Mouse (Mus musculus): ENCODE measurements around the gene Hoxa11. TPM values are rescaled to one million over a fixed set of nuclear protein-coding genes. Genes with fewer than 3 reads are reported as not detected.

Hoxa11 gene
- polyA plus RNA-seq, 2 experiments: 31.1 to 32.6 TPM

- Histone ChIP-seq H3K4me3 (replicated peaks; ENCODE audit: low read length) (peak overlapping the region; percentile 90), H3K27ac (replicated peaks; ENCODE audit: low read depth, low read length) (peak overlapping the region; percentile 95), H3K36me3 (ENCODE audit: control insufficient read depth, insufficient read depth, low read length) (peaks cover 67% of the 10 kb centered on the region), H3K4me1 (ENCODE audit: control insufficient read depth, insufficient read depth, low read length) (peaks cover 16% of the 10 kb centered on the region), H3K9me3 (ENCODE audit: control insufficient read depth, low read length) (no peaks in the 10 kb centered on the region), H3K4me2 (replicated peaks; ENCODE audit: low read depth, low read length, severe bottlenecking) (peak overlapping the region; percentile 96), H3K9ac (ENCODE audit: low read depth, low read length, severe bottlenecking) (peak overlapping the region; percentile 100), H3K27me3 (ENCODE audit: control insufficient read depth, insufficient read depth, low read length) (no peaks in the 10 kb centered on the region)
- TF ChIP-seq POLR2A (IDR thresholded peaks at IDR 0.05; ENCODE audit: borderline replicate concordance, extremely low read depth, insufficient read depth, insufficient read length): no peak
- 5% methylated on average over 11 of the region's 11 CpGs for WGBS
- DNase-seq (ENCODE audit: low spot score) (peak; percentile 78), ATAC-seq (ENCODE audit: low FRiP score, low read depth) (no peak)
Observed at GRCm38 (mm10) chr6:52227470-52228222, 18.0 kb downstream of the Hoxa11 start.

GRCm38 (mm10) chr6:52226569-52227257 is 18.9 kb downstream of the Hoxa11 start:
- no peaks in the 10 kb centered on the region for H3K27me3 ChIP-seq (ENCODE audit: control insufficient read depth, insufficient read depth, low read length)
- peak overlapping the region; percentile 90 for H3K4me3 ChIP-seq (replicated peaks; ENCODE audit: low read length)
- peaks cover 22% of the 10 kb centered on the region for H3K4me1 ChIP-seq (ENCODE audit: control insufficient read depth, insufficient read depth, low read length)
- peak overlapping the region; percentile 95 for H3K27ac ChIP-seq (replicated peaks; ENCODE audit: low read depth, low read length)
- 2% methylated on average over 26 of the region's 26 CpGs for WGBS
- H3K9me3 ChIP-seq (ENCODE audit: control insufficient read depth, low read length): no peaks in the 10 kb centered on the region
- H3K36me3 ChIP-seq (ENCODE audit: control insufficient read depth, insufficient read depth, low read length): peaks cover 58% of the 10 kb centered on the region
- H3K9ac ChIP-seq (ENCODE audit: low read depth, low read length, severe bottlenecking): peak overlapping the region; percentile 100
- peak overlapping the region; percentile 96 for H3K4me2 ChIP-seq (replicated peaks; ENCODE audit: low read depth, low read length, severe bottlenecking)
- 0 out of 2 replicates have a peak, but pooled peaks have one; percentile 29 for TF ChIP-seq POLR2A (IDR thresholded peaks at IDR 0.05; ENCODE audit: borderline replicate concordance, extremely low read depth, insufficient read depth, insufficient read length)
- no peak for ATAC-seq (ENCODE audit: low FRiP score, low read depth)
- peak; percentile 74 for DNase-seq (ENCODE audit: low spot score)

- no peaks in the 10 kb centered on the region for H3K9me3 ChIP-seq (ENCODE audit: control insufficient read depth, low read length)
- peaks cover 24% of the 10 kb centered on the region for H3K4me1 ChIP-seq (ENCODE audit: control insufficient read depth, insufficient read depth, low read length)
- peak overlapping the region; percentile 90 for H3K4me3 ChIP-seq (replicated peaks; ENCODE audit: low read length)
- H3K9ac ChIP-seq (ENCODE audit: low read depth, low read length, severe bottlenecking): peak overlapping the region; percentile 100
- DNase-seq (ENCODE audit: low spot score): peak; percentile 98
- peak overlapping the region; percentile 96 for H3K4me2 ChIP-seq (replicated peaks; ENCODE audit: low read depth, low read length, severe bottlenecking)
- H3K27ac ChIP-seq (replicated peaks; ENCODE audit: low read depth, low read length): peak overlapping the region; percentile 95
- peak; percentile 43; the same call in 1 of the 2 replicates for TF ChIP-seq POLR2A (IDR thresholded peaks at IDR 0.05; ENCODE audit: borderline replicate concordance, extremely low read depth, insufficient read depth, insufficient read length)
- H3K36me3 ChIP-seq (ENCODE audit: control insufficient read depth, insufficient read depth, low read length): peaks cover 51% of the 10 kb centered on the region
- H3K27me3 ChIP-seq (ENCODE audit: control insufficient read depth, insufficient read depth, low read length): no peaks in the 10 kb centered on the region
- peak; percentile 71 for ATAC-seq (ENCODE audit: low FRiP score, low read depth)
- under 1% methylated on average over 65 of the region's 69 CpGs for WGBS
Observed at GRCm38 (mm10) chr6:52225612-52226568, 19.7 kb downstream of the Hoxa11 start.

- peaks cover 3% of the 10 kb centered on the region; the same call in 1 of the 2 replicates for H3K27me3 ChIP-seq (ENCODE audit: control insufficient read depth, insufficient read depth, low read length)
- H3K4me2 ChIP-seq (replicated peaks; ENCODE audit: low read depth, low read length, severe bottlenecking): peak overlapping the region; percentile 96
- under 1% methylated on average over 36 of the region's 36 CpGs for WGBS
- H3K36me3 ChIP-seq (ENCODE audit: control insufficient read depth, insufficient read depth, low read length): peaks cover 43% of the 10 kb centered on the region
- no peak for TF ChIP-seq POLR2A (IDR thresholded peaks at IDR 0.05; ENCODE audit: borderline replicate concordance, extremely low read depth, insufficient read depth, insufficient read length)
- H3K27ac ChIP-seq (replicated peaks; ENCODE audit: low read depth, low read length): peak overlapping the region; percentile 95
- H3K4me1 ChIP-seq (ENCODE audit: control insufficient read depth, insufficient read depth, low read length): peaks cover 27% of the 10 kb centered on the region
- DNase-seq (ENCODE audit: low spot score): peak; percentile 26
- H3K4me3 ChIP-seq (replicated peaks; ENCODE audit: low read length): peak overlapping the region; percentile 90
- peak overlapping the region; percentile 100 for H3K9ac ChIP-seq (ENCODE audit: low read depth, low read length, severe bottlenecking)
- no peaks in the 10 kb centered on the region for H3K9me3 ChIP-seq (ENCODE audit: control insufficient read depth, low read length)
- no peak for ATAC-seq (ENCODE audit: low FRiP score, low read depth)
Observed at GRCm38 (mm10) chr6:52224895-52225611, 20.6 kb downstream of the Hoxa11 start.

All from limb, embryonic 14.5 days (tissue).